Mouse (Mus musculus): ENCODE measurements at regions not wholly inside any gene's neighbourhood (a gene's known extent, or its start where the extent isn't known, plus 50 kb on each side); places are given as distances from the start of the nearest gene placed in this dataset.
A peak's percentile ranks its signal among the peaks of the same experiment; 100 is the strongest.

GRCm38 (mm10) chr11:65505106-65505865 is 235.5 kb upstream of the Myocd start:
- H3K9ac ChIP-seq (ENCODE audit: insufficient read depth, low read depth, low read length, poor library complexity, severe bottlenecking) = no peak overlapping the region
- TF ChIP-seq MAFK (IDR thresholded peaks at IDR 0.05; ENCODE audit: insufficient read depth, low read depth, low read length) = no peak
- no peak for TF ChIP-seq ZNF384 (IDR thresholded peaks at IDR 0.05; ENCODE audit: low read depth, low read length)
- no peak for TF ChIP-seq CHD2 (IDR thresholded peaks at IDR 0.05; ENCODE audit: low read depth, low read length)
- no peak for TF ChIP-seq ZC3H11A (IDR thresholded peaks at IDR 0.05; ENCODE audit: borderline replicate concordance, low read depth, low read length)
- TF ChIP-seq HCFC1 (IDR thresholded peaks at IDR 0.05; ENCODE audit: borderline replicate concordance, insufficient read depth, low read length) = no peak
- H3K4me1 ChIP-seq (ENCODE audit: control insufficient read depth in 2 of 2, insufficient read depth in 2 of 2, low read length in 2 of 2, poor library complexity in 1 of 2) = no peaks in the 10 kb centered on the region
- H3K9me3 ChIP-seq (ENCODE audit: control insufficient read depth, insufficient read depth, low read depth, low read length) = no peaks in the 10 kb centered on the region
- no peak overlapping the region for H3K27ac ChIP-seq (ENCODE audit: insufficient read depth, low read depth, low read length, poor library complexity, severe bottlenecking)
- H3K36me3 ChIP-seq (ENCODE audit: control insufficient read depth, insufficient read depth, low read length, poor library complexity, severe bottlenecking) = no peaks in the 10 kb centered on the region
- no peak overlapping the region for H3K4me3 ChIP-seq (ENCODE audit: insufficient read depth in 1 of 2, low read depth in 1 of 2, low read length in 2 of 2, poor library complexity in 1 of 2, severe bottlenecking in 1 of 2)
- no peak for DNase-seq (ENCODE audit: low read depth, low spot score)
- in situ Hi-C loops (cut with MboI; ENCODE audit: low sequenced_read_pairs in 2 of 2, unreplicated experiment in 2 of 2) = no loop called here

DNA sequence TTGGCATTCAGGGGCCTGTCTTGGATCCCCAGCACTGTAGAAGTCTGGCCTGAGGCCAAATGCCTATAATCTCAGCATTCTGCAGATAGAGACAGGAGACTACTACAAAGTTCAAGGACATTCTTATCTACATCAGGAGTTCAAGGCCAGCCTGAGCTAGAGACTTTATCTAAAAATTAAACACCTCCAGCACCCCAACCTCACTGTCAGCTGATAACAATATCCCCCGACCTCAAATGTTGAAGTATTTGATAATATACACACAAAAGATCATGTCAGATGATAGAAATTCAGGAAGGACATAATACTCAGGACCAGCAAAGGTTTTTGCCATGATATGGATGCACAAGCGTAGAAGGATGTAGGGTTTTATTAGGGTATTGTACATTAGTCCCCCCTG is 228.2 kb upstream of the Myocd start:
- Histone ChIP-seq H3K27ac (ENCODE audit: insufficient read depth, low read depth, low read length, poor library complexity, severe bottlenecking) (no peak overlapping the region), H3K4me3 (ENCODE audit: insufficient read depth in 1 of 2, low read depth in 1 of 2, low read length in 2 of 2, poor library complexity in 1 of 2, severe bottlenecking in 1 of 2) (no peak overlapping the region), H3K4me1 (ENCODE audit: control insufficient read depth in 2 of 2, insufficient read depth in 2 of 2, low read length in 2 of 2, poor library complexity in 1 of 2) (0 out of 4 replicates have a peak, but pooled peaks cover 2 to 3% of the 10 kb centered on the region in 2 experiments), H3K36me3 (ENCODE audit: control insufficient read depth, insufficient read depth, low read length, poor library complexity, severe bottlenecking) (no peaks in the 10 kb centered on the region), H3K9ac (ENCODE audit: insufficient read depth, low read depth, low read length, poor library complexity, severe bottlenecking) (no peak overlapping the region), H3K9me3 (ENCODE audit: control insufficient read depth, insufficient read depth, low read depth, low read length) (no peaks in the 10 kb centered on the region)
- TF ChIP-seq HCFC1 (IDR thresholded peaks at IDR 0.05; ENCODE audit: borderline replicate concordance, insufficient read depth, low read length) = no peak
- TF ChIP-seq ZNF384 (IDR thresholded peaks at IDR 0.05; ENCODE audit: low read depth, low read length) = no peak
- TF ChIP-seq ZC3H11A (IDR thresholded peaks at IDR 0.05; ENCODE audit: borderline replicate concordance, low read depth, low read length) = no peak
- no peak for TF ChIP-seq CHD2 (IDR thresholded peaks at IDR 0.05; ENCODE audit: low read depth, low read length)
- TF ChIP-seq MAFK (IDR thresholded peaks at IDR 0.05; ENCODE audit: insufficient read depth, low read depth, low read length) = no peak
- in situ Hi-C loops (cut with MboI; ENCODE audit: low sequenced_read_pairs in 2 of 2, unreplicated experiment in 2 of 2) = no loop called here
- DNase-seq (ENCODE audit: low read depth, low spot score) = no peak

- H3K27ac ChIP-seq (ENCODE audit: insufficient read depth, low read depth, low read length, poor library complexity, severe bottlenecking) = no peak overlapping the region
- in situ Hi-C loops (cut with MboI; ENCODE audit: low sequenced_read_pairs in 2 of 2, unreplicated experiment in 2 of 2) = no loop called here
- DNase-seq (ENCODE audit: low read depth, low spot score) = no peak
- TF ChIP-seq CHD2 (IDR thresholded peaks at IDR 0.05; ENCODE audit: low read depth, low read length) (no peak), HCFC1 (IDR thresholded peaks at IDR 0.05; ENCODE audit: borderline replicate concordance, insufficient read depth, low read length) (no peak), ZC3H11A (IDR thresholded peaks at IDR 0.05; ENCODE audit: borderline replicate concordance, low read depth, low read length) (no peak), MAFK (IDR thresholded peaks at IDR 0.05; ENCODE audit: insufficient read depth, low read depth, low read length) (no peak)
- no peak overlapping the region for H3K4me3 ChIP-seq (ENCODE audit: insufficient read depth in 1 of 2, low read depth in 1 of 2, low read length in 2 of 2, poor library complexity in 1 of 2, severe bottlenecking in 1 of 2)
- no peak overlapping the region for H3K9ac ChIP-seq (ENCODE audit: insufficient read depth, low read depth, low read length, poor library complexity, severe bottlenecking)
- H3K9me3 ChIP-seq (ENCODE audit: control insufficient read depth, insufficient read depth, low read depth, low read length) = no peaks in the 10 kb centered on the region
- no peaks in the 10 kb centered on the region for H3K36me3 ChIP-seq (ENCODE audit: control insufficient read depth, insufficient read depth, low read length, poor library complexity, severe bottlenecking)
- 0 out of 4 replicates have a peak, but pooled peaks cover 2 to 3% of the 10 kb centered on the region in 2 experiments for H3K4me1 ChIP-seq (ENCODE audit: control insufficient read depth in 2 of 2, insufficient read depth in 2 of 2, low read length in 2 of 2, poor library complexity in 1 of 2)
These were observed 227.6 kb upstream of the Myocd start for GRCm38 (mm10) chr11:65497415-65497814.

GRCm38 (mm10) chr11:65495034-65495433 is 225.2 kb upstream of the Myocd start:
- no peak overlapping the region for H3K27ac ChIP-seq (ENCODE audit: insufficient read depth, low read depth, low read length, poor library complexity, severe bottlenecking)

More at GRCm38 (mm10) chr11:65495034-65495433, 225.2 kb upstream of the Myocd start:
- Histone ChIP-seq H3K9ac (ENCODE audit: insufficient read depth, low read depth, low read length, poor library complexity, severe bottlenecking) (no peak overlapping the region), H3K4me3 (ENCODE audit: insufficient read depth in 1 of 2, low read depth in 1 of 2, low read length in 2 of 2, poor library complexity in 1 of 2, severe bottlenecking in 1 of 2) (no peak overlapping the region), H3K4me1 (ENCODE audit: control insufficient read depth in 2 of 2, insufficient read depth in 2 of 2, low read length in 2 of 2, poor library complexity in 1 of 2) (0 out of 4 replicates have a peak, but pooled peaks cover 2 to 3% of the 10 kb centered on the region in 2 experiments), H3K9me3 (ENCODE audit: control insufficient read depth, insufficient read depth, low read depth, low read length) (no peaks in the 10 kb centered on the region), H3K36me3 (ENCODE audit: control insufficient read depth, insufficient read depth, low read length, poor library complexity, severe bottlenecking) (no peaks in the 10 kb centered on the region)
- DNase-seq (ENCODE audit: low read depth, low spot score) = peak; percentile 19
- in situ Hi-C loops (cut with MboI; ENCODE audit: low sequenced_read_pairs in 2 of 2, unreplicated experiment in 2 of 2) = no loop called here
- TF ChIP-seq MAFK (IDR thresholded peaks at IDR 0.05; ENCODE audit: insufficient read depth, low read depth, low read length) (no peak), ZNF384 (IDR thresholded peaks at IDR 0.05; ENCODE audit: low read depth, low read length) (no peak), HCFC1 (IDR thresholded peaks at IDR 0.05; ENCODE audit: borderline replicate concordance, insufficient read depth, low read length) (no peak), ZC3H11A (IDR thresholded peaks at IDR 0.05; ENCODE audit: borderline replicate concordance, low read depth, low read length) (no peak), CHD2 (IDR thresholded peaks at IDR 0.05; ENCODE audit: low read depth, low read length) (no peak)

Data from ES-E14 (cell line).